Comparison of ENCODE assay signal across 26 mouse cellular contexts in the genomic region with DNA sequence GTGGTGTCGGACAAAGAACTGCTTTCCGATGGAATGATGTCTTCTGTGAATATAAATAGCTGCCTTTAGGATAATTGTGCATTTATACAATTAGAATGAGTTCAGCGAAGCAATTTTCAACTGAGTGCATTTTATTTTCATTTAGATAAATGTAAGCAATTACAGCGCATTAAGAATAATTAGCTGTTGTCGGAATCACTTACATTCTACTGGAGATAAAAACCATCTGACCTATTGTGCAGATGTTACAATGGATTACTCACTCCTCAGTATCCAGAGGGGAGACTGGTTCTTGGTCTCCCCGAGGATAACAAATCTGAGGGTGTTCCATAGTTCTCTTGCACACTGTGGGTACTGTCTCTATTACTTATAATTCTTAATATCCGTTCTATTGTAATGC. TPM values are rescaled to one million over a fixed set of nuclear protein-coding genes. Genes with fewer than 3 reads are reported as not detected.
DNase-seq lines count a peak whose midpoint lies in the region; ATAC-seq lines count a peak whose summit lies in the region.
"Had no signal": no experiment of that assay in that cellular context is flagged by ENCODE, and none has a peak within 500 bp of the region (broad histone marks: within the 10 kb centered on the region; RNA-seq: fewer than 3 reads in every experiment).

No protein-coding gene starts in this region.

- no peak overlapping the region for H3K4me2 ChIP-seq in forebrain, embryonic 14.5 days (ENCODE audit: low read length)
- H3K4me2 ChIP-seq in hindbrain, embryonic 15.5 days = no peak overlapping the region
- no peak overlapping the region for H3K4me2 ChIP-seq in hindbrain, embryonic 14.5 days (replicated peaks)
- no peak overlapping the region for H3K4me2 ChIP-seq in midbrain, embryonic 13.5 days (replicated peaks)
- H3K4me2 ChIP-seq: embryonic facial prominence, embryonic 12.5 days; embryonic facial prominence, embryonic 15.5 days; forebrain, embryonic 13.5 days; heart, embryonic 13.5 days; hindbrain, embryonic 12.5 days had no signal

- H3K27ac ChIP-seq in forebrain, embryonic 14.5 days (ENCODE audit: low read depth, low read length) = no peak overlapping the region
- no peak overlapping the region for H3K27ac ChIP-seq in forebrain, embryonic 10.5 days
- H3K27ac ChIP-seq in hindbrain, embryonic 15.5 days (replicated peaks) = 0 out of 2 replicates have a peak overlapping the region, but pooled peaks have one; percentile 8
- no peak overlapping the region for H3K27ac ChIP-seq in hindbrain, embryonic 14.5 days
- no peak overlapping the region for H3K27ac ChIP-seq in midbrain, embryonic 13.5 days
- H3K27ac ChIP-seq: embryonic facial prominence, embryonic 12.5 days; embryonic facial prominence, embryonic 15.5 days; heart, adult 2 months; heart, embryonic 10.5 days; heart, embryonic 13.5 days; hindbrain, embryonic 12.5 days had no signal

- 59% methylated on average over 7 of the region's 7 CpGs for WGBS in forebrain, embryonic 14.5 days
- 88% methylated on average over 7 of the region's 7 CpGs for WGBS in forebrain, embryonic 10.5 days
- WGBS in hindbrain, embryonic 15.5 days = 68% methylated on average over 7 of the region's 7 CpGs
- WGBS in hindbrain, embryonic 14.5 days = 71% methylated on average over 7 of the region's 7 CpGs
- WGBS in midbrain, embryonic 13.5 days = 81% methylated on average over 7 of the region's 7 CpGs

- ATAC-seq in forebrain, embryonic 14.5 days = peak; percentile 54; the same call in 1 of the 2 replicates
- no peak for ATAC-seq in hindbrain, embryonic 15.5 days (ENCODE audit: low FRiP score, low read depth)
- ATAC-seq in hindbrain, embryonic 14.5 days (ENCODE audit: low FRiP score) = no peak
- ATAC-seq in midbrain, embryonic 13.5 days = no peak
- no peak for ATAC-seq in frontal cortex, adult (ENCODE audit: low TSS enrichment)
- ATAC-seq: forebrain, embryonic 13.5 days; Patski had no signal

- H3K4me3 ChIP-seq in forebrain, embryonic 14.5 days (ENCODE audit: low read depth, low read length) = no peak overlapping the region
- no peak overlapping the region for H3K4me3 ChIP-seq in forebrain, embryonic 10.5 days
- no peak overlapping the region for H3K4me3 ChIP-seq in hindbrain, embryonic 15.5 days
- H3K4me3 ChIP-seq in hindbrain, embryonic 14.5 days (replicated peaks; ENCODE audit: low read length) = no peak overlapping the region
- H3K4me3 ChIP-seq in midbrain, embryonic 13.5 days (replicated peaks) = no peak overlapping the region
- H3K4me3 ChIP-seq: embryonic facial prominence, embryonic 12.5 days; embryonic facial prominence, embryonic 15.5 days; forebrain, embryonic 13.5 days; heart, adult 2 months; heart, embryonic 10.5 days; heart, embryonic 13.5 days; hindbrain, embryonic 12.5 days had no signal

- peak; percentile 55 for DNase-seq in forebrain, embryonic 14.5 days (ENCODE audit: low spot score)
- DNase-seq in forebrain, embryonic 10.5 days (ENCODE audit: extremely low spot score, low spot score) = no peak
- DNase-seq in hindbrain, embryonic 14.5 days (ENCODE audit: low spot score) = no peak
- DNase-seq in MN1 (ENCODE audit: low spot score) = peak; percentile 61
- peak; percentile 47 for DNase-seq in retina, embryonic 14.5 days (ENCODE audit: low spot score)
- DNase-seq: adrenal gland, postnatal 10 days; adrenal gland, postnatal 36 days; cerebellum, adult 11 months; cerebellum, adult 2 months; cerebellum, adult 9-11 months; cerebellum, postnatal 25 days; gastrocnemius, postnatal 10 days; gastrocnemius, postnatal 36 days; heart, adult 2 months; heart, postnatal 14 days; heart, postnatal 4 days had no signal

- no peaks in the 10 kb centered on the region for H3K9me3 ChIP-seq in forebrain, embryonic 14.5 days (replicated peaks; ENCODE audit: control insufficient read depth, low read length)
- H3K9me3 ChIP-seq in forebrain, embryonic 10.5 days = no peaks in the 10 kb centered on the region
- no peaks in the 10 kb centered on the region for H3K9me3 ChIP-seq in hindbrain, embryonic 15.5 days
- no peaks in the 10 kb centered on the region for H3K9me3 ChIP-seq in hindbrain, embryonic 14.5 days (ENCODE audit: control insufficient read depth, low read length)
- no peaks in the 10 kb centered on the region for H3K9me3 ChIP-seq in midbrain, embryonic 13.5 days
- H3K9me3 ChIP-seq: embryonic facial prominence, embryonic 12.5 days; embryonic facial prominence, embryonic 15.5 days; forebrain, embryonic 13.5 days; heart, embryonic 10.5 days; heart, embryonic 13.5 days; hindbrain, embryonic 12.5 days had no signal

- H3K27me3 ChIP-seq in forebrain, embryonic 14.5 days (replicated peaks; ENCODE audit: control insufficient read depth, insufficient read depth, low read length) = no peaks in the 10 kb centered on the region
- H3K27me3 ChIP-seq in forebrain, embryonic 10.5 days (ENCODE audit: poor library complexity, severe bottlenecking) = no peaks in the 10 kb centered on the region
- no peaks in the 10 kb centered on the region for H3K27me3 ChIP-seq in hindbrain, embryonic 15.5 days
- no peaks in the 10 kb centered on the region for H3K27me3 ChIP-seq in hindbrain, embryonic 14.5 days (ENCODE audit: control insufficient read depth, insufficient read depth, low read length)
- no peaks in the 10 kb centered on the region for H3K27me3 ChIP-seq in midbrain, embryonic 13.5 days
- H3K27me3 ChIP-seq: embryonic facial prominence, embryonic 12.5 days; embryonic facial prominence, embryonic 15.5 days; forebrain, embryonic 13.5 days; heart, embryonic 13.5 days; hindbrain, embryonic 12.5 days; Patski had no signal

- H3K9ac ChIP-seq in forebrain, embryonic 14.5 days (ENCODE audit: low read length) = no peak overlapping the region
- no peak overlapping the region for H3K9ac ChIP-seq in hindbrain, embryonic 15.5 days
- no peak overlapping the region for H3K9ac ChIP-seq in hindbrain, embryonic 14.5 days
- H3K9ac ChIP-seq in midbrain, embryonic 13.5 days (replicated peaks) = no peak overlapping the region
- H3K9ac ChIP-seq: embryonic facial prominence, embryonic 12.5 days; embryonic facial prominence, embryonic 15.5 days; forebrain, embryonic 13.5 days; heart, embryonic 13.5 days; hindbrain, embryonic 12.5 days had no signal

- peaks cover 60% of the 10 kb centered on the region for H3K36me3 ChIP-seq in forebrain, embryonic 14.5 days (ENCODE audit: control insufficient read depth, insufficient read depth, low read length)
- peaks cover 85% of the 10 kb centered on the region for H3K36me3 ChIP-seq in forebrain, embryonic 10.5 days (replicated peaks)
- H3K36me3 ChIP-seq in hindbrain, embryonic 15.5 days = peaks cover 15% of the 10 kb centered on the region
- H3K36me3 ChIP-seq in hindbrain, embryonic 14.5 days (replicated peaks; ENCODE audit: control insufficient read depth, insufficient read depth) = peaks cover 48% of the 10 kb centered on the region
- peaks cover 54% of the 10 kb centered on the region for H3K36me3 ChIP-seq in midbrain, embryonic 13.5 days
- H3K36me3 ChIP-seq: embryonic facial prominence, embryonic 12.5 days had no signal

- peaks cover 8% of the 10 kb centered on the region for H3K4me1 ChIP-seq in forebrain, embryonic 14.5 days (ENCODE audit: control insufficient read depth, insufficient read depth, low read length)
- peaks cover 14% of the 10 kb centered on the region for H3K4me1 ChIP-seq in forebrain, embryonic 10.5 days
- 0 out of 2 replicates have a peak, but pooled peaks cover 4% of the 10 kb centered on the region for H3K4me1 ChIP-seq in hindbrain, embryonic 15.5 days (replicated peaks)
- H3K4me1 ChIP-seq in hindbrain, embryonic 14.5 days (replicated peaks; ENCODE audit: control insufficient read depth, insufficient read depth, low read length) = no peaks in the 10 kb centered on the region
- no peaks in the 10 kb centered on the region for H3K4me1 ChIP-seq in midbrain, embryonic 13.5 days (replicated peaks)
- H3K4me1 ChIP-seq: embryonic facial prominence, embryonic 12.5 days; heart, embryonic 10.5 days had no signal

RNA-seq across cellular contexts. Expression of a gene that starts 49.7 kb away (rescaled TPM):
- not detected in 2 replicates for polyA plus RNA-seq in forebrain, embryonic 14.5 days (2014; fragmentation: Nextera tagmentation; extraction: Ambion mirVana)
- not detected in 2 replicates for polyA plus RNA-seq in forebrain, embryonic 10.5 days (2016; fragmentation: Nextera tagmentation; extraction: Ambion mirVana)
- polyA plus RNA-seq in hindbrain, embryonic 15.5 days (2015; fragmentation: Nextera tagmentation; extraction: Ambion mirVana) = not detected in 2 replicates
- not detected in 2 replicates for polyA plus RNA-seq in hindbrain, embryonic 14.5 days (2014; fragmentation: Nextera tagmentation; extraction: Ambion mirVana)
- 0.07 TPM in 1 of 2 replicates, not detected in the other for polyA plus RNA-seq in midbrain, embryonic 13.5 days (2015; fragmentation: Nextera tagmentation; extraction: Ambion mirVana)
- polyA plus RNA-seq: forebrain, embryonic 13.5 days; Patski had no signal

Comparison
In these comparisons a context has a peak if more than half of its experiments do, and no peak if none do; other contexts are left out.
1. DNase-seq: peak in forebrain, embryonic 14.5 days (single experiment), MN1 (single experiment) and retina, embryonic 14.5 days (single experiment); none in forebrain, embryonic 10.5 days (single experiment) and hindbrain, embryonic 14.5 days (single experiment).